Mouse (Mus musculus) erythroblast, embryonic 14.5 days (primary cell): ENCODE data around the gene OR5BS1P. TPM values are rescaled to one million over a fixed set of nuclear protein-coding genes. Genes with fewer than 3 reads are reported as not detected.

Experiments used
- H3K27me3 ChIP-seq: 2 replicates; pipeline ENCODE4 v1.6.1; 2012; ENCODE audit warnings: inconsistent platforms; ENCODE audit not compliant: control insufficient read depth
- H3K36me3 ChIP-seq: 2 replicates; pipeline ENCODE4 v1.6.1; 2012; ENCODE audit warnings: mild to moderate bottlenecking, inconsistent platforms; ENCODE audit not compliant: control insufficient read depth
- H3K4me1 ChIP-seq: 2 replicates; pipeline ENCODE4 v1.6.1; 2012; ENCODE audit warnings: inconsistent platforms; ENCODE audit not compliant: control insufficient read depth
- H3K4me3 ChIP-seq: replicated peaks from 2 replicates; pipeline ENCODE3; 2012; ENCODE audit warnings: moderate library complexity, mild to moderate bottlenecking, inconsistent platforms
- H3K9me3 ChIP-seq: 2 replicates; pipeline ENCODE4 v1.6.1; 2012; ENCODE audit warnings: low read length, inconsistent platforms, mixed read lengths; ENCODE audit not compliant: control insufficient read depth
- GATA1 ChIP-seq: IDR thresholded peaks from 2 replicates; pipeline ENCODE4 v1.6.1; 2012; ENCODE audit warnings: low read length, inconsistent platforms, mixed read lengths
- TAL1 ChIP-seq: IDR thresholded peaks from 3 replicates; pipeline ENCODE4 v1.6.1; 2012; ENCODE audit warnings: low read length, inconsistent platforms, mixed read lengths
- polyA plus RNA-seq: library from polyadenylated mRNA; stranded (reverse); fragments of >175 nt; gene quantifications from 2 replicates; pipeline ENCODE4 v1.2.3, GENCODE M21; 2012

OR5BS1P gene
- polyA plus RNA-seq, 1 experiment: not detected

- no peak for TF ChIP-seq GATA1
- no peak for TF ChIP-seq TAL1
- H3K4me3 ChIP-seq: no peak overlapping the region
- H3K9me3 ChIP-seq: no peaks in the 10 kb centered on the region
- H3K4me1 ChIP-seq: no peaks in the 10 kb centered on the region
- H3K36me3 ChIP-seq: no peaks in the 10 kb centered on the region
- no peaks in the 10 kb centered on the region for H3K27me3 ChIP-seq
Observed at GRCm38 (mm10) chr15:98474958-98475357, 5.3 kb downstream of the OR5BS1P start.

- H3K27me3 ChIP-seq: no peaks in the 10 kb centered on the region
- no peaks in the 10 kb centered on the region for H3K4me1 ChIP-seq
- TF ChIP-seq GATA1 (no peak), TAL1 (no peak)
- no peak overlapping the region for H3K4me3 ChIP-seq
- H3K9me3 ChIP-seq: no peaks in the 10 kb centered on the region
- H3K36me3 ChIP-seq: no peaks in the 10 kb centered on the region
Observed at GRCm38 (mm10) chr15:98475382-98475781, 5.7 kb downstream of the OR5BS1P start.

- no peaks in the 10 kb centered on the region for H3K27me3 ChIP-seq
- H3K9me3 ChIP-seq: no peaks in the 10 kb centered on the region
- no peaks in the 10 kb centered on the region for H3K36me3 ChIP-seq
- no peaks in the 10 kb centered on the region for H3K4me1 ChIP-seq
- no peak overlapping the region for H3K4me3 ChIP-seq
- no peak for TF ChIP-seq GATA1
- TF ChIP-seq TAL1: no peak
Observed at GRCm38 (mm10) chr15:98476281-98476680, 6.6 kb downstream of the OR5BS1P start.

- H3K4me3 ChIP-seq: no peak overlapping the region
- no peaks in the 10 kb centered on the region for H3K36me3 ChIP-seq
- H3K27me3 ChIP-seq: no peaks in the 10 kb centered on the region
- H3K9me3 ChIP-seq: no peaks in the 10 kb centered on the region
- TF ChIP-seq TAL1: no peak
- TF ChIP-seq GATA1: no peak
- H3K4me1 ChIP-seq: no peaks in the 10 kb centered on the region
Observed at GRCm38 (mm10) chr15:98479568-98480102, 9.9 kb downstream of the OR5BS1P start.

- no peak for TF ChIP-seq TAL1
- Histone ChIP-seq H3K9me3 (no peaks in the 10 kb centered on the region), H3K27me3 (no peaks in the 10 kb centered on the region), H3K36me3 (no peaks in the 10 kb centered on the region), H3K4me3 (no peak within 1 kb of the TSS), H3K4me1 (no peaks in the 10 kb centered on the region)
Observed at GRCm38 (mm10) chr15:98482701-98483100, 13.0 kb downstream of the OR5BS1P start, which contains the start of gene Lalba. Gene Lalba, minus strand, starts transcription at chr15:98482721.

GRCm38 (mm10) chr15:98483907-98484886 is 14.5 kb downstream of the OR5BS1P start:
- Histone ChIP-seq H3K4me3 (no peak overlapping the region), H3K36me3 (no peaks in the 10 kb centered on the region), H3K9me3 (peaks cover 7% of the 10 kb centered on the region), H3K27me3 (no peaks in the 10 kb centered on the region), H3K4me1 (peaks cover 4% of the 10 kb centered on the region)
- TF ChIP-seq TAL1 (no peak), GATA1 (no peak)

GRCm38 (mm10) chr15:98486433-98487021 is 16.8 kb downstream of the OR5BS1P start:
- H3K4me3 ChIP-seq: no peak overlapping the region
- H3K36me3 ChIP-seq: no peaks in the 10 kb centered on the region
- TF ChIP-seq TAL1: no peak
- no peak for TF ChIP-seq GATA1
- no peaks in the 10 kb centered on the region for H3K27me3 ChIP-seq
- H3K4me1 ChIP-seq: peaks cover 4% of the 10 kb centered on the region
- H3K9me3 ChIP-seq: peaks cover 7% of the 10 kb centered on the region

- Histone ChIP-seq H3K4me3 (no peak overlapping the region), H3K4me1 (peaks cover 4% of the 10 kb centered on the region), H3K36me3 (no peaks in the 10 kb centered on the region), H3K9me3 (peaks cover 7% of the 10 kb centered on the region), H3K27me3 (no peaks in the 10 kb centered on the region)
- TF ChIP-seq GATA1: no peak
- no peak for TF ChIP-seq TAL1
Observed at GRCm38 (mm10) chr15:98491332-98491731, 21.6 kb downstream of the OR5BS1P start.

- Histone ChIP-seq H3K27me3 (no peaks in the 10 kb centered on the region), H3K36me3 (no peaks in the 10 kb centered on the region), H3K9me3 (peaks cover 7% of the 10 kb centered on the region), H3K4me3 (no peak within 1 kb of the TSS), H3K4me1 (peaks cover 4% of the 10 kb centered on the region)
- no peak for TF ChIP-seq TAL1
- no peak for TF ChIP-seq GATA1
Observed at GRCm38 (mm10) chr15:98492102-98492501, 22.4 kb downstream of the OR5BS1P start, which contains the start of gene Olfr279. Gene Olfr279, plus strand, starts transcription at chr15:98492402.
